Mouse (Mus musculus): ENCODE measurements around the gene Tmc8. TPM values are rescaled to one million over a fixed set of nuclear protein-coding genes. Genes with fewer than 3 reads are reported as not detected.

Tmc8 gene
- polyA plus RNA-seq, 1 experiment: 104 TPM

DNA sequence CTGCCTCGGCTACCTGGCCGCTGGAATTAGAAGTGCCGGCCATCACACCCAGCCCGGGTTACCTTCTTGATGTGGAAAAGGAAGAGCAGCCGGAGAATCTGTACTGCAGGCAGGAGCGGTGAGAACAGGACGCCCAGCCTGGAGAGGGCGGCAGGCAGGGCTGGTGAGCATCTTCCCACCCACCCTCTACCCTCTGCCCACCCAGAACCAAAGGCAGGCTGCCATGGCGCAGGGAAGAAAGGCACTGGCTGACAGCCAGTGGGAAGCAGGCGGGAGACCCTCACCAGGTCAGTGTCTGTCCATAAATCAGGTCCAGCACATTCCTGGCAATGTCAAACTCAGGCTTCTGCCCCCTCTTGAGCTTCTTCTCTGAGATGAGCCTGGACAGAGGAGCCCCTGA lies 11.5 kb upstream of the Tmc8 start:
- no peaks in the 10 kb centered on the region for H3K27me3 ChIP-seq (replicated peaks)
- peaks cover 100% of the 10 kb centered on the region for H3K36me3 ChIP-seq (replicated peaks; ENCODE audit: low read length)
- no peaks in the 10 kb centered on the region for H3K9me3 ChIP-seq
- peaks cover 66% of the 10 kb centered on the region for H3K4me1 ChIP-seq
- no peak overlapping the region for H3K4me3 ChIP-seq (replicated peaks)
- no peak for TF ChIP-seq GATA1 (IDR thresholded peaks at IDR 0.05; ENCODE audit: borderline replicate concordance, low read length)
- no peak for TF ChIP-seq FLI1 (IDR thresholded peaks at IDR 0.05; ENCODE audit: low read length)

GRCm38 (mm10) chr11:117772352-117772751 lies 9.5 kb upstream of the Tmc8 start:
- peaks cover 81% of the 10 kb centered on the region for H3K4me1 ChIP-seq
- H3K27me3 ChIP-seq (replicated peaks): no peaks in the 10 kb centered on the region
- H3K36me3 ChIP-seq (replicated peaks; ENCODE audit: low read length): peaks cover 100% of the 10 kb centered on the region

GRCm38 (mm10) chr11:117774925-117775324 lies 7.0 kb upstream of the Tmc8 start:
- no peaks in the 10 kb centered on the region for H3K9me3 ChIP-seq
- TF ChIP-seq GATA1 (IDR thresholded peaks at IDR 0.05; ENCODE audit: borderline replicate concordance, low read length) (no peak), FLI1 (IDR thresholded peaks at IDR 0.05; ENCODE audit: low read length) (no peak)
- peaks cover 90% of the 10 kb centered on the region for H3K4me1 ChIP-seq
- H3K27me3 ChIP-seq (replicated peaks): no peaks in the 10 kb centered on the region
- peaks cover 91% of the 10 kb centered on the region for H3K36me3 ChIP-seq (replicated peaks; ENCODE audit: low read length)
- H3K4me3 ChIP-seq (replicated peaks): peak overlapping the region; percentile 65

More at GRCm38 (mm10) chr11:117772352-117772751, 9.5 kb upstream of the Tmc8 start:
- no peak for TF ChIP-seq GATA1 (IDR thresholded peaks at IDR 0.05; ENCODE audit: borderline replicate concordance, low read length)
- TF ChIP-seq FLI1 (IDR thresholded peaks at IDR 0.05; ENCODE audit: low read length): no peak
- H3K4me3 ChIP-seq (replicated peaks): no peak overlapping the region
- H3K9me3 ChIP-seq: no peaks in the 10 kb centered on the region

DNA sequence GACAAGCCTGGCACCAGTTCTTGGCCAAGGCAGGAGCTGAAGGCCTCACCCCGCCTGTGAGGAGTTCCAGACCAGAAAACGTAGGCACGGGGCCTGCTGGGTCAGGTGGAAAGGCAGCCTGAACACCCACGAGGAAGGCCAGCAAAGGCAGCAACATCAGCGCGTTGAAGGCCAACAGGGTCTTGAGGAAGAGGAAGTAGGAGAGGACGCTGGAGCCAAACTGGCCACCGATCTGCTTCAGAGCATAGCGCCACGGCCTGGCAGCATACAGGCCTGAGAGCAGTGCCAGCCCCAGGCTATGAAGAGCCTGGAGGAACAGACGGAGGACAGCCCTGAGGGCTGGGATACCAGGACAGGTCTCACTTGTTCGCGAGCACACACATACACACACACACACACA lies 6.3 kb upstream of the Tmc8 start:
- Histone ChIP-seq H3K36me3 (replicated peaks; ENCODE audit: low read length) (peaks cover 85% of the 10 kb centered on the region), H3K4me3 (replicated peaks) (peak overlapping the region; percentile 33)

DNA sequence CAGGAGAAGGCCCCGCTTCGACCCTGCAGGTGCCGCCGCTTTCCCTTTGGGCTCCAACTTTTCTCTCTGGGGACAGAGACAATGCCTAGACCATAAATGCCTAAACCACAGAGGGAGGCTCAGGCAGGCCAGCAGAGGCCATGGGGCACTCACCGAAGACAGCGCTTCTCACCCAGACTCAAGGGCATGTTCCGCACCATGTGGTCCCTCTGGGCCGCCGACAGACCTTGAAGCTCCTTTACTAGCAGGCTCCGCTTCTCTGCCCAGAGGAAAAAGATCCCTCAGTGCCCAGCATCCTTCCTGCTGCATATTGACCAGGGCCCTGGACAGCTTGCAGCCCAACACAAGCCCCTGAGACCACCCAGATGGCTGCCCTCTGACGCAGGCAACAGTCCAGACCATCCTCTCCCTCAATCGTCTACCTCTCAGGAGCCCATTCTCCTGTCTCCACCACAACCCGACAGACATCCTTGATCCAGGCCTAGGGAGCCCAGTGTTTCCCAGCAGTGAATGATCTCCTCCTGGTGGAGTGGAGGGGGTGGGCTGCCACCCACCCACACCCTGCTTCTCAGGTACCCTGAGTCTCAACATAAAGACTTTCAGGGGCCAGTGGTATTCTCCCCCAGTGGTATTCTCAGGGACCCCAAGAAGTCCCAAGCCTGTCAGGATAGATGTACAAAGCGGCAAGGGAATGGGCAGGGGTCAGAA lies 5.6 kb upstream of the Tmc8 start:
- no peaks in the 10 kb centered on the region for H3K9me3 ChIP-seq
- H3K4me1 ChIP-seq: peaks cover 93% of the 10 kb centered on the region
- TF ChIP-seq GATA1 (IDR thresholded peaks at IDR 0.05; ENCODE audit: borderline replicate concordance, low read length) (no peak), FLI1 (IDR thresholded peaks at IDR 0.05; ENCODE audit: low read length) (no peak)
- no peak overlapping the region for H3K4me3 ChIP-seq (replicated peaks)
- H3K27me3 ChIP-seq (replicated peaks): no peaks in the 10 kb centered on the region
- peaks cover 78% of the 10 kb centered on the region for H3K36me3 ChIP-seq (replicated peaks; ENCODE audit: low read length)

More for the DNA sequence above, 6.3 kb upstream of the Tmc8 start:
- Histone ChIP-seq H3K27me3 (replicated peaks) (no peaks in the 10 kb centered on the region), H3K4me1 (peaks cover 89% of the 10 kb centered on the region), H3K9me3 (no peaks in the 10 kb centered on the region)
- no peak for TF ChIP-seq FLI1 (IDR thresholded peaks at IDR 0.05; ENCODE audit: low read length)
- no peak for TF ChIP-seq GATA1 (IDR thresholded peaks at IDR 0.05; ENCODE audit: borderline replicate concordance, low read length)

- peaks cover 96% of the 10 kb centered on the region for H3K4me1 ChIP-seq
- H3K9me3 ChIP-seq: no peaks in the 10 kb centered on the region
- no peaks in the 10 kb centered on the region for H3K27me3 ChIP-seq (replicated peaks)
- peaks cover 70% of the 10 kb centered on the region for H3K36me3 ChIP-seq (replicated peaks; ENCODE audit: low read length)
- H3K4me3 ChIP-seq (replicated peaks): peak overlapping the region; percentile 53
- TF ChIP-seq FLI1 (IDR thresholded peaks at IDR 0.05; ENCODE audit: low read length) (no peak), GATA1 (IDR thresholded peaks at IDR 0.05; ENCODE audit: borderline replicate concordance, low read length) (no peak)
Observed at GRCm38 (mm10) chr11:117777111-117777510, 4.8 kb upstream of the Tmc8 start.

DNA sequence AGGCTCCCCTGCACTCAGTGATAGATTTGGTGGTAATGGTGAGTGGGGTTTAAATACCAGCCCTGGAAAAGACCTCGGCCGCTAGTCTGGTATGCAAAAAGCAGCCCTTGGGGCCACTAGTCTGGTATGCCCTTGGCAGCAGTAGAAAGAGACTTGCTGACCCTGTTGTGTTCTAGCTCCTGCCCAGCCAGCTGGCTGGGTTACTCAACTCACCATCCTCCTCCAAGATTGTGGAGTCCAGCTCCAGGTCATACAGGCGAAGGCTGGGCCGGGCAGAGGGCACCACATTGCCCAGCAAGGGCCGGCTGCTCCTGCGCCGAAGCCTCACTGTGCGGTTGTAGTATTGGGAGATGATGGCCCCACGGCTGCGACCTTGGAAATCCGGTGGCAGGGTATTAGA lies 3.8 kb upstream of the Tmc8 start:
- Histone ChIP-seq H3K27me3 (replicated peaks) (no peaks in the 10 kb centered on the region), H3K4me3 (replicated peaks) (peak overlapping the region; percentile 97), H3K4me1 (peaks cover 97% of the 10 kb centered on the region), H3K36me3 (replicated peaks; ENCODE audit: low read length) (peaks cover 60% of the 10 kb centered on the region), H3K9me3 (no peaks in the 10 kb centered on the region)
- TF ChIP-seq FLI1 (IDR thresholded peaks at IDR 0.05; ENCODE audit: low read length): no peak
- TF ChIP-seq GATA1 (IDR thresholded peaks at IDR 0.05; ENCODE audit: borderline replicate concordance, low read length): no peak

- Histone ChIP-seq H3K9me3 (no peaks in the 10 kb centered on the region), H3K36me3 (replicated peaks; ENCODE audit: low read length) (peaks cover 58% of the 10 kb centered on the region), H3K4me1 (peaks cover 97% of the 10 kb centered on the region), H3K4me3 (replicated peaks) (peak overlapping the region; percentile 97), H3K27me3 (replicated peaks) (no peaks in the 10 kb centered on the region)
- no peak for TF ChIP-seq FLI1 (IDR thresholded peaks at IDR 0.05; ENCODE audit: low read length)
- no peak for TF ChIP-seq GATA1 (IDR thresholded peaks at IDR 0.05; ENCODE audit: borderline replicate concordance, low read length)
Observed at GRCm38 (mm10) chr11:117778851-117779433, 2.9 kb upstream of the Tmc8 start.

DNA sequence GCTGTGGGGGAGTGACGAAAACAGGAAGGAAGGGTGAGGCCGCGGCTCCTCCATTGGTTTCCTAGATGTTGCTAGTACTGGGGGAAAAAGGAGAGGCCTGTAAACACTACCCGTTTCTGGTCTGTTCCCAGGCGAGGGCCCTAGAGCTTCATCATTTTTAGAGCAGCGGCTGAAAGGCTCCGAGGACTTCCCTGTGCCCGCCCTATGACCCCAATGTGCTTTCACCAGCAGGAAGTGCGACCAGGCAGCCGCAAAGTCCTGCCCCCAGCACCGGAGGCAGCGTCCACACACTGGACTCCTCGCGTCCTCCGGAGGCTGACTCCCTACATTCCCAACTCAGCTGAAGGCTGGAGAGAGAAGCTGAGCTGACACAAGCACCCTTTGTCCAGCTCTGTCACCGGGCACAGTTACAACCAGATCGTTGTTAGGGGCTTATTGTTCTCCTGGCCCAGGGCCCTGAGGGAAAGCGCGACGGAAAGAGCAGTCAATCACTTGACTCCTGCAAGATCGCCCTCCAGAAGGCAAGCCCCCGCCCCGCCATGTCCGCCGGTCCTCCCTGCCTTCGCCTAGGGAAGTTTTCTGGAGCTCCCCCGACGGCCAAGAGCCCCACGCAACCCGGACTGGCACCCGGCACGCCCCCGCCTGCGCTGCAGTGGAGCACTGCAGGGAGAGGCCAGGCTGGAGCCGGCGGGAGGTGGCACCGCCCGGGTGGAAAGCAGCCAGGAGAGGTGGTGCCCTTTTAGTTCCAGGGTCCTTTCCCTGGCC lies 2.3 kb upstream of the Tmc8 start:
- Histone ChIP-seq H3K4me3 (replicated peaks) (peak overlapping the region; percentile 97), H3K9me3 (no peaks in the 10 kb centered on the region), H3K4me1 (peaks cover 97% of the 10 kb centered on the region), H3K36me3 (replicated peaks; ENCODE audit: low read length) (peaks cover 58% of the 10 kb centered on the region), H3K27me3 (replicated peaks) (no peaks in the 10 kb centered on the region)
- no peak for TF ChIP-seq GATA1 (IDR thresholded peaks at IDR 0.05; ENCODE audit: borderline replicate concordance, low read length)
- TF ChIP-seq FLI1 (IDR thresholded peaks at IDR 0.05; ENCODE audit: low read length): no peak

DNA sequence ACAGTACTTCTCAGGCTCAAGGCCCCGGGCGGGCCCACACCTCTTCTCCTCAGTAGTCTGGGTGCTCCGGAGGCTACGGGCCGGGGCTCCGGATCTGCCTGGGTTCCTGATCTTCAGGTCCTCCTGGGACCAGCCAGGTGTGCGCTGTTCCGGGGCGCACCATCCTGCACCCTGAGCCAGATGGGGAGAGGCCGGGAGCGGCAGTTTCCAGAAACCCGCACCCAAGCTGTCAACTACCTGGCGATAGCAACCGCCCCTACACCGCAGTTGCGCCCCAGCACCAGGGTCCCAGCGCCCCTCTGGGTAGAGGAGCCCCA lies 1.7 kb upstream of the Tmc8 start:
- H3K4me1 ChIP-seq: peaks cover 97% of the 10 kb centered on the region
- TF ChIP-seq FLI1 (IDR thresholded peaks at IDR 0.05; ENCODE audit: low read length) (no peak), GATA1 (IDR thresholded peaks at IDR 0.05; ENCODE audit: borderline replicate concordance, low read length) (no peak)
- peaks cover 58% of the 10 kb centered on the region for H3K36me3 ChIP-seq (replicated peaks; ENCODE audit: low read length)
- peak overlapping the region; percentile 97 for H3K4me3 ChIP-seq (replicated peaks)
- no peaks in the 10 kb centered on the region for H3K27me3 ChIP-seq (replicated peaks)
- H3K9me3 ChIP-seq: no peaks in the 10 kb centered on the region

Data from megakaryocyte, embryonic 14.5 days (primary cell).